Mouse (Mus musculus) heart, adult 2 months (tissue): ENCODE results near the gene Ptprd.

Experiments used
- CTCF ChIP-seq: fragments of 200-600 bp; IDR thresholded peaks from 2 replicates; pipeline ENCODE4 v1.8.1; 2022; ENCODE audit warnings: antibody characterized with exemption, mild to moderate bottlenecking, moderate library complexity
- EP300 ChIP-seq: fragments of 200-500 bp; IDR thresholded peaks from 2 replicates; pipeline ENCODE4 v1.6.1; 2011; ENCODE audit warnings: low read depth, low read length, control low read depth; ENCODE audit not compliant: insufficient read depth
- POLR2A ChIP-seq: fragments of 200-500 bp; IDR thresholded peaks from 2 replicates; pipeline ENCODE4 v1.6.1; 2011; ENCODE audit warnings: mild to moderate bottlenecking, low read depth, low read length, control low read depth; ENCODE audit not compliant: insufficient read depth

- TF ChIP-seq CTCF, result no peak
- TF ChIP-seq EP300, result no peak
- TF ChIP-seq POLR2A, result no peak
These were observed 2036.7 kb downstream of the Ptprd start for GRCm38 (mm10) chr4:76175086-76175485.
